Mouse (Mus musculus) B cell, adult 2 months (primary cell): ENCODE results near the gene Tbc1d23.
"Not testable (repeated sequence)": the region's sequence is repeated elsewhere in the genome, so short reads cannot be mapped to it uniquely, and the experiment has no call there.

Experiments used
- DNase-seq, 2 experiments: peaks; one replicate each; pipeline ENCODE4 v3.0.0; 2022

The Tbc1d23 gene

DNA sequence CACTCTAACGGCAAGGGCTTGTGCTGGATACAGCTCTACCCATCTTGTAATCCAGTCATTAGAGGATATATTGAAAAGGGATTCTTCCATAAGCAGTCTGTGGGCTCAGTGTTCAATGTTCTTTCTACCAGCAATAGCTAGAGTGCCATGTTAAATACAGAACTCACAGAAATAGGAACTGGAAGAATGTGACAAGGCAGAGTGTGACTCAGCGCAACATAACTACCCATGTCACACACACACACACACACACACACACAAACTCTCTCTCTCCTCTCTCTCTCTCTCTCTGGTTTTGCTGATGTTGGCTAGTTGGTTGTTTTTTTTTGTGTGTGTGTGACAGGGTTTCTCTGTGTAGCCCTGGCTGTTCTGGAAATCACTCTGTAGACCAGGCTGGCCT is 20.3 kb downstream of the Tbc1d23 start:
- DNase-seq, result no peak

DNA sequence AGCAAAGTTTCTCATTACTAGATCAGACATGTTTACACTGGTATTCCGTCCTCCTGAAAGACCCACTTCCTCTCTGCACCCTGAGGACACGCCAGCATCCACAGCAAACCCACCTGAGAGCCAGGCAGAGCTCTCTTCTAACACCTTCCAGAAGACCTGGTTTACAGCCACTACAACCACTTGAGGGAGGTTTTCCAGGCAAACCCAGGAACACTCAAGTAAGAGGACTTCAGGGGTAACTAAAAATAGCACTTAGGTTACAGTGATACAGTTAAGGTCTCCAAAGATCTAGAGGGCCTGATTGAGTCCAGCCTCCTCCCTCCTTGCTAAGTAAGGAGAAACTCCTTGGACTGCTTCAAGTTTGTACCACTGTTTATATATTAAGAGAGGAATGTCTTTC is 23.0 kb downstream of the Tbc1d23 start:
- DNase-seq, result no peak

DNA sequence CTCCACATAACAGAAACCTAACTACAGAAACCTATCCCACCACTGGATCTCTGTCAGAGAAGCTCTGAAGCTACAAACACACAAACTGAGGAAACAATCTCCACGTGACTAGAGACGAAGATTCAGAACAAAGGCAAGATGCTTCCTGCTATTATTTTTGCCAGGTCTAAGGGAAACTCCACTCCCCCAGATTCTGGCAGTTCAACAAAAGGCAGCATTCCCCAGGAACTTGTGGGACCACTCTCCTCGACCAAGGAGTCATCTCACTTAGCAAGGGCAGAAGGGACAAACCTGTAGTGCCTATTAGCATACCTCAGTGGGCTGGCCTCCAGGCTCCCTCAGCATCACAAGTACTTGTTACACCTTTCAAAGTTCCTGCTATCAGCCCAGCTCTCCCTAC is 34.0 kb downstream of the Tbc1d23 start:
- DNase-seq, result no peak

DNA sequence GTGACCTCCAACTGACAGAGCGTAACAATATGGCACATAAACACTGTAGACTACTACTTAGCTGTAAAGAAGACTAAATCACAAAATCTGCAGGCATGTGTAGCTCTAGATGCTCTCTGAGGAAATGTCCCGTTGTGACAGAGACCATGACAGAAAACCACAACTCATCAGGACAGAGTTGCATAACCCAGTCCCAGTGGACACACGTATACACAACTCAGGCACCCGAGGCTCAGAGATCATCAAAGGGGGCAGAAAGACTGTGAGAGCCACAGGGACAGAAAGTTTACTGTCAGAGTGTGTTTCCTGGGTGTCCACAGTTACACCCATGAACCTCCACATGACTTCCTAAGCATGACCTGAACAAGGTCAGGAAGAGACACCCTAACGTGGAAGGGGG is 34.7 kb downstream of the Tbc1d23 start:
- DNase-seq, result no peak

DNA sequence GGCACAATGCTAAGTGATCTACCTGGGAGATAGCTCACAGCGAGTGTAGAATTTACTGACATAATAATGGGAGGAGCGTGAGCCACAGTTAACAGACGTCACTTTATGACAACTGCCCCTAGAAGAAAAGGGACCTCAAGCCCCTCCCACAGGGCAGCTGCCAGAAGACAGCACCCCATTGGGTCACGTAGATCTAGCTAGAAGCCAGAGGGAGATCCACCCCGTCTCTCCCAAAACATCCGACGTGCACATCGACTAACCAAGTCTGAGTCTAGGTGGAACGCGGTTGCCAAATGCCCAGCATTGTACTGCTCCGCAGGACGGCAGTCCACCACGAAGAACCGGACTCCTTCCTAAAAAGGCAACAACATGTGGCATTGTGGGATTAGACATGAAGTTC is 40.1 kb downstream of the Tbc1d23 start:
- no peak for DNase-seq

DNA sequence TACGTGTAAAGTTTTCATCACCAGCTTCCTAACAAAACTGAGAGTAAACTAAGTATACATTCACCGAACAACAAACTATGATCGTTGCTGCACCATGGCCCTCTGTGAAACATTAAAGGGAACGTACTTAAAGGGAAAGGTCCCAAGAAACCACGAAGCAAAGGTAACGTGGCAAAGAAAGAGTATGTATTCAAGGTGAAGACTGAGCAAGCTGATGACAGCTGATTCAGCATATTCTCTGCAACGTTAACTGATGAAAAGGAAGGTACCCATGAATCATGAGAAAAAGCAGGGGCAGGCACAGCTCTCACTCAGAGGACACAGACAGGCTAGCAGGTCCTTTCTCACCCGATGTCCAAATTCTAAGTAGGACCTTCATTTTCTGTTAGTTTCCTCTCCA is 40.9 kb downstream of the Tbc1d23 start:
- no peak for DNase-seq

DNA sequence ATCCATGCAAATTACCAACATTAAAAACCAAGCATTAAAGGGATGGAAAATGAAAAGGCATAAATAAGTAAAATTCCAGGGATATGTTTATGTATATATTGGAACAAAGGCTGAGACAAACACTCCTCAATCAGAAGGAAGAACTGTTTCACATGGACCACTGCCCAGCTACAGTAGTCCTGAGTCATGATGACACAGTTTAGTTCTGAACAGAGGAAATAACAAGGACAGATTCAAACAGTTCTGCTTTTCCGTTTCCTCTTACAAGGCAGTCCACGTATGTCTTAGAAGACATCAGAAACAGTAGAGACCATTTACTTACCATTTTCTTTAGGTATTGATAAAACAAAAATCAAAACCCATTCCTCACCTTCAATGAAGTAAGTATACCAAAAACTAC is 41.8 kb downstream of the Tbc1d23 start:
- DNase-seq, result no peak

DNA sequence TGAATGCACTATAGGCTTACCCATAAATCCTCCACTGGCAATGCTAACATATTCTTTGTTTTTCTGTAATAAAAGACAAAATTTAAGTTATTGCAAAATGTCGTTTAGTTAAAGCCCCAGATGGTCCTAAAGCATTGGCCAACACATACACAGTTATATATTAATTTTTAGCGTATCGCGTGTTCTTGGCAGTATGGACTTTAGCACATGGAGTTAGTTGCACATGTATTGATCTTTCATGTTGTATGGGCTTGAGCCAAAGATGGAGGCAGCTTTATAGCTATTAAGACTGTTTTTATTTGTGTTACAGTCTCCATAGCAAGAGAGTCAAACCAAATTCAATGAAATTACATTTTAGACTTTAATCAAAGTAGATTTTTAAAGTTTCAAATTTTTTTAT is 44.7 kb downstream of the Tbc1d23 start:
- DNase-seq, result no peak

DNA sequence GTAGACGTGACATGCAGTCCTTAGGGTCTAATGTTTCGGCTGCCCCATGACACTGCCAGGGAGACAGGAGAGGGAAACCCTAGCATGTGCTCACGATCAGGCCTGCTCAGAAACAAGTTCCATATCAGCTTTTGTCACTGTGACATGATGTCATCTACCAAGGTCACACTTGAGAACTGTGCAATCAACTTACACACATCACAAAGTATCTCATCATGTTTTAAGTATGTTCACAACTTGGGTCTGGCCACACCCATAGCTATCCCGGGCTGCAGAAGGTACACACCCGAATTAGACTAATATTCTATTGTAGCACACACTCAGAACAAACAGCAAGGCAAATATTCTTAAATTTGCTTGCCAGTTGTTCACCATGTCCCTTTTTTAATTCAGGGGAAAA is 49.3 kb downstream of the Tbc1d23 start:
- no peak for DNase-seq

DNA sequence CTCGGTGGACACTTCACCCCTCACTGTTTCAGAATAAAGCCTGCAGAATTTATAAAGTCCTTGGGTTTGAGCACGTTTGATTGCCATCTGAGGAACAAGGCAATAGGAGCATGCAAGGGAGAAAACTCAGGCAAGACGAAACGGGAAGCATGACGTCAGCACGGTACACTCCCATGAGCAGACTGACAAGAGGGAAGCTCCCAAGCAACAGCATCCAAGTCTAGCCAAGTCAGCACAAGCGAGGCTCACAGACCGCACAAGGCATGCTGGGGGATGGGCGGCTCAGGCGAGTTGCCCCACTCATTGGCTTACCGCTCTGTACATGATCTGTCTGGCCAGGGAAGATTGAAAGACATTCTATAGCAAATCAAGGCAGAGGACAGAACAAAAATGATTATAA is 50.1 kb downstream of the Tbc1d23 start:
- no peak for DNase-seq

DNA sequence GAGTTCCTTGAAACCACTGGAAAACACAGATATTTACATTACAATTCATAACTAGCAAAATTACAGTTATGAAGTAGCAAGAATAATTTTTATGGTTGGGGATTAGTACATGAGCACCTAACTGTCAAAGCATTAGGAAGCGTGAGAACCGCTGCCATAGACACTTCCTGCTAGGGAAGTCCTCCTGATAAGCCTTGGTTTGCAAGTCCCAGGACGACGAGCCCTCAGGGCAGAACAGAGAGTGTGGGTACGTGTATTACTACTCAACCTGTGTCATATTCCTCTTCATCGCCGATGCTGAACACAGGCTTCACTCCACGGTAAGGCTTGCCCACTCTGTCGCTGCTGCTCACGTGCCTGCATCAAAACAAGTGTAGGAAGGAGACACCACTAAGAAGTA is 53.6 kb downstream of the Tbc1d23 start:
- DNase-seq, result no peak

DNA sequence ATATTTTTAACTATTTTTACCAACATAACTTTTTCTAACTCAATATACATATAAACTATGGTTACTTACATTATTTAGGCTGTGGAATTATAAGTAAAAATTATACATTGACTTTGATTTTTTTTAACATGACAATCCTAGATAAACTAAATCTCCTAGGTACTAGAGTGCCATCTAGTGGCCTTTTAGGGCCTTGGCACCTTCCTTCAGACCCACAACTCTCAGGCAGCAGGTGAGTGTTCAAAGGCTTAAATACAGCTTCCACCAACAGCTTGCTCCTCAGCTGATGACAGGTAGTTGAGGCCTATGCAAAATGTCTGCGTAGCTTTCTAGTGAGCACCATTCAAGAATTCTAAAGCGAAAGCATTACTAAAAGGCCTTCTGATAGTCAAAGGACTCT is 54.0 kb downstream of the Tbc1d23 start:
- peak; percentile 40 to 52 for DNase-seq

DNA sequence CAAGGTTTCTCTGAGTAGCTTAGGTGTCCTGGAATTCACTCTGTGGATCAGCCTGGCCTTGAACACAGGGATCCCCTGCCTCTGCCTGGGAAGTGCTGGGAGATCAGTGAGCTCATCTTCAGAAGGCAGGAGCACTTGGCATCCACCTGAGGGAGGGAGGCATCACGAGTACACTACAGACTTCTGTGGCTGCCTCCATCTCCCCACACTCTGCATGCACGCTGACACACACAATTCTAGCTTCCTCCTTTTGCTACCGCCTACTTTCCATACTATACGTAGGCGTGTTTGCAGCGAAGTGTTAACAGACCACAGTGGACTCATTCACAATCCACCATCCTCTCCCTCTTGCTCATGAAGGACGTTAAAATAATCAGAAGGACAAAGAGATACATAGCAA is 55.0 kb downstream of the Tbc1d23 start:
- DNase-seq, result no peak

DNA sequence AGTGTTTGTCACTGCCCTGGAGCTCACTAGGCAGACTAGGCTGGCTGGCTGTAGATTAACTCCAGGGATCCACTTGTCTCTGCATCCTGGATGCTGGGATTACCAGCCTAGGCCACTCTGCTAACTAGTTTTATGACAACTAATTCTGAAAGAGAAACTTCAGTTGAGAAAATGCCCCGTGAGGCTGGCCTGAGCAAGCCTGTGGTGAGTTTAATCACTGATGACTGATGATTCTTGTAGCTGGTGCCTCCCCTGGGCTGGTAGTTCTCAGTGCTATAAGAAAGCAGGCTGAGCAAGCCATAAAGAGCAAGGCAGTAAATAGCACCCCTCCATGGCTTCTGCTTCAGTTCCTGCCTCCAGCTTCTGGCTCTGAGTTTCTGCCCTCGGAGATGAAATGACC is 55.6 kb downstream of the Tbc1d23 start:
- DNase-seq, result no peak

DNA sequence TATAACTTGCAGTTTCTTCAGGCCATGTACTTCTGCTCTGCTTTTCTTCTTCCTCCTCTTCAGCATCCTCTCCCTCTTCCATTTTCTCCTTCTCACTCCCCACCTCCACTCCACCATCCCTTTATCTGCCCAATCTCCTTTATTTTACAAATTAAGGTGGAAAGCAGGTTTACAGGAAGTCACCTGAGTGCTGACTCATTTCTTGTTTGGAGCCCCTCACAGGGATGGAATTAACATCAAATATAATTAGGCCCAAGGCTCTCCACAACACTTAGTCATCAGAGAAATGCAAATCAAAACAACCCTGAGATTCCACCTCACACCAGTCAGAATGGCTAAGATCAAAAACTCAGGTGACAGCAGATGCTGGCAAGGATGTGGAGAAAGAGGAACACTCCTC is 56.8 kb downstream of the Tbc1d23 start:
- not testable (repeated sequence) for DNase-seq

DNA sequence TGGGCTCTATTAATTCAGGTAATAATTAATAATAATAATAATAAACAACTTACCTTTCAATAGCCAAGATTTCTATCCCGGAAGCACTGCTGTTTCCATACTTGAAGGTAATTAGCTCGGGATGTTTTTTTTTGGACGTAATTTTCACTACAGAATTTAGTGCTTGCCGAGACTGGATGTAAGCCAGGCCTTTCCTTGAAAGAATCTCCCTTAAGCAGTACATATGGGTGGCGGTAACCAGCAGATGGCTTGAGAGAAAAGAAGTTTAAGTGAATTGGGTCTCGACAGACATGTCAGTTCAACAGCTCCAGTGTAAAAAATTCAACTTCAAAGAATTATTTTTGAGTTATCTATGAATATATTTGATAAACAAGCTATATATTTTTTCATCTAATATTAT is 59.7 kb downstream of the Tbc1d23 start:
- DNase-seq, result no peak

DNA sequence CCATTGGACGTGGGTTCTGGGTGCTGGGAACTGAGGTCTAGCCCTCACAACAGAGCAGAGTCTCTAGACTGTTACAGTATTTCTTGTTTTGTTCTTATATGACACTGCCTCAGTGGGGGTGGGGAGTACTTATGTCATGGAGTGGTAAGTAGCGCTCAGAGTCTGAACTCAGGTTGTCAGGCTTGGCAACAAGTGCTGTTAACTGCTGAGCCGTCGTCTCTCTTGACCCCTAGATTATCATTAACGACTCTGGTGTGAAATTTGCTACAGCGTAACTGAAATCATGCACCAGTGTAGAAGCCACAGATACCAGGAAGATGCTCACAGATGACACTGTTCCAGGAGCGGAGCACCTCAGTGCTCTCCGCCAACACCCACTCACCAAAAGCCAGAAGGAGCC is 60.1 kb downstream of the Tbc1d23 start:
- no peak for DNase-seq

DNA sequence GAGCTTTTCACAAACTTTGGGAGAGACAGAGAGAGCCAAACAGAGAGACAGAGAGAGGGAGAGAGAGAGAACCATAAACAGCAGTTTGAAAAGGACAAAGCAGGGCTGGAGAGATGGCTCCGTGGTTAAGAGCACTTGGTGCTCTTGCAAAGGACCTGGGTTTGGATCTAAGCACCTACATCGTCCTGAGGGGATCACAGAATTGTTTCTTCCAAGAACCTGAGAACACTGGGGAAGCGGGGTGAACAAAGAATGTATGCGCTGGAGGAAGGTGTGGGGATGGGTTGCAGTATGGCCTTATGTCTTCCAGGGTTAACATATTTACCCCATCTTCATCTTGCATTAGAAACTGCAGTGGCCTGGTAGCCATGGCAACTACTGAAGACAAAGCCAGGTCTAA is 63.1 kb downstream of the Tbc1d23 start:
- DNase-seq, result no peak

DNA sequence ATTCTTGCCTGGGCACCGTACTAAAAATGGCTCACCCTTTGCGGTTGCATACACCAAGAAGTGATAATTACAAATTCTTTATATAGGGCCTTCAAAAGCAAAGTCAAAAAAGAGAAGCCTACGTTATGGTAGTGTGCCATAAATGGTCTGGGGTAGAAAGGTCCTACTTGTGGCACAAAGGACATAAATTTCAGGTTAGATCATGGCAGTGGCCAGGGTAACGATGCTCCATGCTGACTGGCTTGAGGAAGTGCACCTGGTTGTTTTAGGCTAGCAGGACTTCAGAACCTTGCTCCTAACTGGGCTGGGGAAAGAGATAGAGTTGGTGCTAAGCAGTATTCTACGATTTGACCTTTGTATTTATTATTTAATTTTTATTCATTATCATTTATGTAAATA is 63.8 kb downstream of the Tbc1d23 start:
- DNase-seq, result no peak

DNA sequence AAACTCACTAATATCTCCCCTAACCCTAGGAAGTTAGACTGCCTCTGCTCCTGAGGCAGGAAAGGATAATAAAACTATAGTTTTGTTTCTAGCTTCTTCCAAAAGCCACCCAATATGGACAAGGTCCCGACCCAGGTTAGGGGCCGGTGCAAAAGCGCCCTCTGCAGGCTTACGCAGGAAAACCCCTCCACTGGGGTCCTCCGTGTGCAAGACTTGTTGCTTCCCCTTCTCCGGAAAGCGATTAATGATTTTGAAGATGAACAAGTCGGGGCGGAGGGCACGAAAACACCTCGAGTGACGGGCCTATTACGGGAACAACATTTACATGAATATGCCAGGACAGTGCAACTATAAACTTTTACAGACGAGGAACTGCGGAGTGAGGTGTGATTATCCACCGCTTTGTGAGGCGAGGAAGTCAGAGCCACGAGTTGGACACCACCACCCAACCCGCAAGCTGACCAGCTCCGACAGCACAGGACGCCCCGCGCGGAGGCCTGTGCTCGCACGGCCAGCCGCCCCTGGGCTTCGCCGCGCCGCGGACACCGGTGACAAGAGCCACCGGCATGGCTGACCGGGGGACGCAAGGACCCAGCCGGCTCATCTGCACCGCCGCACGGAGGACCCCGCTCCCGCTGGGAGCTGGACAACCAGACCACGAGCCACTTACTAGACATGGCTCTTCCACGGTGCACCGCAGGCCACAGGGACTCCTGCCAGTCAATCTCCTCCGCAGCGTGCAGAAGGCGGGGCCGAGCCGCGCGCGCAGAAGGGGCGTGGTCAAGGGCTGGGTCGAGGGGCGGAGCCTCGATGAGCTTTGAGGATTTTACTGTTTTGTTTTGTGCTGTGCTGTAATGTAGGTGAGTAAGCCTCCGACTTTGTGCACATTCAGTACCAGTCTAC is 64.4 kb downstream of the Tbc1d23 start, which contains the start of gene Nit2:
Nit2 (minus strand) TSS at position 731 of the 903 bp plus-strand sequence.
- peak; percentile 98 for DNase-seq

DNA sequence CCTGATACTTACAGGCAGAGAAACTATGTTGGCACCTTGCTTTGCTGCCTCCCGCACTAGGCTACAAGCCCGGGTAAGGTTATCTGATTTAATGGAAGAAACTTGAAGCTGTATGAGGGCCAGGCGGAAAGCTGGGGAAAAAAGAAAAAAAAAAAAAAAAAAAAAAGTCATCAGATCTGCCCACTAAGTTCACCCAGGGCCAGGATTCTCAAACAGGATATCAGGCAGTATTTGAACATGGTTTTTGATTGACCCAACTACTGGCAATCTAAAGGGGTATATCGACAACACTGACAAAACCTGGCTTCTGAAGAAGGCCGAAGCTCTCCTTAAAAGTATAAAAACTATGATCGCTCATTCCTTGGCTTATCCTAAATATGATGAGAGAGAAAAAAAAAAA is 65.2 kb downstream of the Tbc1d23 start:
- no peak for DNase-seq

DNA sequence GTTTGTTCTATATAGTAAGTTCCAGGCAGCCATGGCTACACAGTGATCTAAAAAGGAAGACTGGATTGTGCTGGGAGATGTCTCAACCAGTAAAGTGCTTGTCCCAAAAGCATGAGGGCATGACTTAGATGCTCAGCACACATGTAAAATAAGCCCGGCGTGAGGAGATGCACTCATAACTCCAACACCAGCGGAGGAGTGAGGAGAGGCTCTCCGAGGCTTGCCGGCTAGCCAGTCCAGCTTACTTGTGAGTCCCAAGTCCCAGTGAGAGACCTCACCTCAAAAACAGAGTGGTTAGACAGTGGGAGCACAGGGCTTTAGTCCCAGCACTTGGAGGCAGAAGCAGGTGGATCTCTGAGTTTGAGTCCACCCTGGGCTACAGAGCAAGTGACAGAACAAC is 66.1 kb downstream of the Tbc1d23 start:
- DNase-seq, result no peak

DNA sequence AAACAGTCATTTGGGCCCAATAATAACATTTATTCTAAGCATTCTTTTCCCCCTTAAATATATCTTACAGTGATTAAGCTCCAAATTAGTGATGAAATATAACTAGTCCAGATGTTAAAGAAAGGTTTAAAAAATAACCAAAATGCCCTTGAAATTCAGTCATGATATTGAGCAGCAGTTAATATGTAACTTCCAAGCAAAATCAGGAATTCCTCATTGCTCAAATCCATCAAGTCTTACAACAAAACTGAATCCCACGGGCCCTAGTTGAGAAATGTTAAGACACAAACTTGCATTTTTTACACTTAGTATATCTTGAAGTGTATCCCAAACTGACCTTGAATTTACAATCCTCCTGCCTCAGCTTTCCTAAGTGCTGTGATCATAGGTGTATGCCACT is 67.6 kb downstream of the Tbc1d23 start:
- no peak for DNase-seq

DNA sequence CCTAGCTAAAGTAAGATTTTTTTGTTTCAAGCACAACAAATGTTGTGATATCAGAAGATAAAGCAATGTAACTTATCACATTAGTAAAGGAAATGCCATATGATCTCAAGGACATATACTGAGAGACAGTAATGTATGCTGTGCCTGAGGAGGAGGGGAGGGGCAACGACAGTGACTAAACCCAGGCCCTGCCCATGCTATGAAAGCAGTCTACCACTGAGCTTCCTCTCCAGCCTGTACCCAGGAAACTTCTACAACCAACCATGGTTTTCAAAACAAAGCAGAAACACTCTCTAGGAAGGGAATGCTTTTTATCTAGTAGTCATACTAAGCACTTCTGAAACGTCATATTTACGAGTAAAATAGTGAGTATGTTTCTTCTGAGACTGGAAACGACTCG is 68.5 kb downstream of the Tbc1d23 start:
- DNase-seq, result no peak

DNA sequence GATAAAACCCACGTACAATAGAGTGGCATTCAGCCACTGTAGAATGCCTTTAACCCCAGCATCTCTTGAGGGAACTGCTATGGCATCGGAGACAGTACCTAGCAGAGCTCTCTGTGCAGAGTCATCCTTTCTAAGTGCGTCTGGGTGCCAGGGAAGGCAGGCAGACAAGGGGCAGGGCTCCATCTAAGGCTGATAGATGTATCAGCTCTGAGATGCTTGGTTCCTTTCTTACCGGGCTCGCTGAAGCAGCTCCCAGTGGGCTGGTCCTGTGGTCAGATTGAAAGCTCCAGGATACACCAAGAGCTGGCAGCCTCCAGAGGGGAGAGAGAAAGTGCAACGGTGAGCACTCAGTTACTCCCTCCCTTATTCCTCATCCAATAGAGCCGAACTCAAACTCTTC is 71.5 kb downstream of the Tbc1d23 start:
- no peak for DNase-seq
